Mouse (Mus musculus): ENCODE results near the gene Cit. TPM values are rescaled to one million over a fixed set of nuclear protein-coding genes. Genes with fewer than 3 reads are reported as not detected.
"Not testable (repeated sequence)": the region's sequence is repeated elsewhere in the genome, so short reads cannot be mapped to it uniquely, and the experiment has no call there.

Cit gene
- polyA plus RNA-seq (2012; rRNA removed) (11.7 and 13.1 TPM in 2 replicates), polyA plus RNA-seq (2014; fragmentation: Nextera tagmentation; extraction: Ambion mirVana) (19.0 and 20.8 TPM in 2 replicates)

DNA sequence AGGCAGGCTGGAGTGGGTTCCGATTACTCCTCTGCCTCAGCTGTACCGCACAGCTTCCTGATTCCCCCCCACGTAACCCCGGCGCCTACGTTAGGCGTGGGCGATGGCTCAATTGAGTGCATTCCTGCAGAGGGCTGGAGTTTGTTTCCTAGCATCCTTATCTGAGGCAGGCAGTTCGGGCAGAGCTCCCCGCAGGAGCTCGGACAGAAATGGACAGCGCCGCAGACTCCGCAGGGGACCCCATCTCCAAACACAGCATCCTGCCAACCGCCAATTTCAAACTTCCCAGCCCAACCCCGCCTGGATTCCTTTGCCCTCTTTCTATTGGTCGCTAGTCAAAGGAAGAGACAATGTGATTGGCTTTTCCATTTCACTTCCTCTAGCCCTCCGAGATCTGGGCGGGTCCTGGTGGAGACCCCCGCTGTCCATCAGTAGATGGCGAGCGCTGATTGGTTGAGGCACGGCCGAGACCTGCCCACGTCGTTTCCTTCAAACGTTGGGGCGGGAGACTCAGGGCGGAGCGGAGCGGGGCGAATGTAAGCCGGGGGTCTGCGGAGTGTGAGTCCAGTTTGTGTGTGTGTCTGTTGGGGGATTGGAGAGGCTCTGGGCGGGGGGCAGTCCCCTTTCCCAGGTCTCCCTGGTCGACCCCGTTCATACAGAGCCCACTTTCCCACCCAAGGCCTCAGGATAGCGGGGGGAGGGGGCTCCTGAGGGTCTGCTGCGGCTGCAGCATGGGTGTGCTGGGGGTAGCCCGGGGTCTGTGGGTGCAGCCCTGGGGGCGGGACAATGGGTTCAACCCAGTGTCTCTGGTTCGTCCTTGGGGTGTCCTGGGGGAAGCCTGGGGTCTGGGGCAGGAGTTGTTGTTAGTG lies at the start of gene Cit:
Gene Cit, plus strand, starts transcription at position 513 of the 869 bp plus-strand sequence.
- ATAC-seq (ENCODE audit: low FRiP score, low read depth) (peak; percentile 100), DNase-seq (ENCODE audit: low spot score) (peak; percentile 97)
- Histone ChIP-seq H3K27ac (replicated peaks; ENCODE audit: low read depth, low read length) (no peak within 1 kb of the TSS), H3K36me3 (ENCODE audit: control insufficient read depth, insufficient read depth, low read length) (peaks cover 1% of the 10 kb centered on the region; the same call in 1 of the 2 replicates), H3K27me3 (ENCODE audit: control insufficient read depth, insufficient read depth, low read length) (no peaks in the 10 kb centered on the region), H3K9me3 (ENCODE audit: control insufficient read depth, low read length) (no peaks in the 10 kb centered on the region), H3K9ac (ENCODE audit: low read depth, low read length, severe bottlenecking) (peak within 1 kb of the TSS; percentile 66), H3K4me2 (replicated peaks; ENCODE audit: low read depth, low read length, severe bottlenecking) (peak within 1 kb of the TSS; percentile 96), H3K4me1 (ENCODE audit: control insufficient read depth, insufficient read depth, low read length) (peaks cover 12% of the 10 kb centered on the region), H3K4me3 (replicated peaks; ENCODE audit: low read length) (peak within 1 kb of the TSS; percentile 68)
- under 1% methylated on average over 39 of the region's 42 CpGs for WGBS
- TF ChIP-seq POLR2A (IDR thresholded peaks at IDR 0.05; ENCODE audit: borderline replicate concordance, extremely low read depth, insufficient read depth, insufficient read length) = peak; percentile 32; the same call in 1 of the 2 replicates

- no peak overlapping the region for H3K27ac ChIP-seq (replicated peaks; ENCODE audit: low read depth, low read length)
- H3K9ac ChIP-seq (ENCODE audit: low read depth, low read length, severe bottlenecking) = no peak overlapping the region
- no peaks in the 10 kb centered on the region for H3K27me3 ChIP-seq (ENCODE audit: control insufficient read depth, insufficient read depth, low read length)
- H3K9me3 ChIP-seq (ENCODE audit: control insufficient read depth, low read length) = no peaks in the 10 kb centered on the region
- 66% methylated on average over 15 of the region's 15 CpGs for WGBS
- H3K4me2 ChIP-seq (replicated peaks; ENCODE audit: low read depth, low read length, severe bottlenecking) = no peak overlapping the region
- TF ChIP-seq POLR2A (IDR thresholded peaks at IDR 0.05; ENCODE audit: borderline replicate concordance, extremely low read depth, insufficient read depth, insufficient read length) = no peak
- no peak overlapping the region for H3K4me3 ChIP-seq (replicated peaks; ENCODE audit: low read length)
- no peaks in the 10 kb centered on the region for H3K36me3 ChIP-seq (ENCODE audit: control insufficient read depth, insufficient read depth, low read length)
- no peaks in the 10 kb centered on the region for H3K4me1 ChIP-seq (ENCODE audit: control insufficient read depth, insufficient read depth, low read length)
- DNase-seq (ENCODE audit: low spot score) (no peak), ATAC-seq (ENCODE audit: low FRiP score, low read depth) (no peak)
Measured at GRCm38 (mm10) chr5:115799016-115799894, 45.8 kb upstream of the Cit start.

DNA sequence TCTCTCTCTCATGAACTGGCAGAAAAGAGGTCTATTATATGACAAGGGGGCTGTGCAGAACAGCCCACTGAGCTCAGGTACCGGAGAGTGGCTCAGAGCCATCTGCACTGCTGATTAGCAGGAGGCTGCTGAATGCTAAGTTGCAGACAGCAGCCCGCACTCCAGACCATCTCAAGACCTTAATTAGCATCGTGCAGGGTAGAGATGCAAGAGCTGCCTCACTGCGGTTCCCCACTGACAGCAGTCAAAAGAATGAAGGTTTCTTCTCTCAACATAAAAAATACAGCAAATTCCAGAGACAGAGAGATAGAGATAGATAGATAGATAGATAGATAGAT lies 45.2 kb upstream of the Cit start:
- Histone ChIP-seq H3K9ac (ENCODE audit: low read depth, low read length, severe bottlenecking) (no peak overlapping the region), H3K4me3 (replicated peaks; ENCODE audit: low read length) (no peak overlapping the region), H3K27ac (replicated peaks; ENCODE audit: low read depth, low read length) (no peak overlapping the region), H3K27me3 (ENCODE audit: control insufficient read depth, insufficient read depth, low read length) (no peaks in the 10 kb centered on the region), H3K4me1 (ENCODE audit: control insufficient read depth, insufficient read depth, low read length) (no peaks in the 10 kb centered on the region), H3K4me2 (replicated peaks; ENCODE audit: low read depth, low read length, severe bottlenecking) (no peak overlapping the region), H3K9me3 (ENCODE audit: control insufficient read depth, low read length) (no peaks in the 10 kb centered on the region), H3K36me3 (ENCODE audit: control insufficient read depth, insufficient read depth, low read length) (no peaks in the 10 kb centered on the region)
- ATAC-seq (ENCODE audit: low FRiP score, low read depth) (no peak), DNase-seq (ENCODE audit: low spot score) (no peak)
- no peak for TF ChIP-seq POLR2A (IDR thresholded peaks at IDR 0.05; ENCODE audit: borderline replicate concordance, extremely low read depth, insufficient read depth, insufficient read length)
- WGBS = 37% methylated on average over 4 of the region's 4 CpGs

- H3K36me3 ChIP-seq (ENCODE audit: control insufficient read depth, insufficient read depth, low read length) = no peaks in the 10 kb centered on the region
- H3K4me3 ChIP-seq (replicated peaks; ENCODE audit: low read length) = no peak overlapping the region
- H3K27me3 ChIP-seq (ENCODE audit: control insufficient read depth, insufficient read depth, low read length) = no peaks in the 10 kb centered on the region
- no peaks in the 10 kb centered on the region for H3K9me3 ChIP-seq (ENCODE audit: control insufficient read depth, low read length)
- H3K4me2 ChIP-seq (replicated peaks; ENCODE audit: low read depth, low read length, severe bottlenecking) = no peak overlapping the region
- ATAC-seq (ENCODE audit: low FRiP score, low read depth) = no peak
- 81% methylated on average over 3 of the region's 3 CpGs for WGBS
- H3K27ac ChIP-seq (replicated peaks; ENCODE audit: low read depth, low read length) = no peak overlapping the region
- H3K9ac ChIP-seq (ENCODE audit: low read depth, low read length, severe bottlenecking) = no peak overlapping the region
- no peak for TF ChIP-seq POLR2A (IDR thresholded peaks at IDR 0.05; ENCODE audit: borderline replicate concordance, extremely low read depth, insufficient read depth, insufficient read length)
- no peak for DNase-seq (ENCODE audit: low spot score)
- no peaks in the 10 kb centered on the region for H3K4me1 ChIP-seq (ENCODE audit: control insufficient read depth, insufficient read depth, low read length)
Measured at GRCm38 (mm10) chr5:115812262-115812661, 32.8 kb upstream of the Cit start.

DNA sequence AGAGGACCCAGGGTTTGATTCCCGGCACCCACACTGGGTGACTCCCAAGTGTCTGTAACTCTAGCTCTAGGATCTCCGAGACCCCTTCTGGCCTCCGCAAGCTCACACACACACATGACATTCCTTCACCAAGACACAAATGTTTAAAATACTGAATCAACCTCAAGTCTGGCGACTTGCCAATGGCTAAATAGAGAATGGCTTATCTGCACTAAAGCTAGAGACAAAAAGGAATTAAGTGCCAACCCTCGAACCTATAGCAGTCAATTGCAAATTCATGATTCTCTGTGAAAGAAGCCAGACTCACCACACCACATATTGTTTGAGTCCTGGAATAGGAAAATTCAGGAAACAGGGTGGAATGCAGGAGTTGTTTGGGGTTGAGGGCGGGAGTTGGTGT lies 28.1 kb upstream of the Cit start:
- no peaks in the 10 kb centered on the region for H3K4me1 ChIP-seq (ENCODE audit: control insufficient read depth, insufficient read depth, low read length)
- WGBS = 77% methylated on average over 6 of the region's 6 CpGs
- H3K27me3 ChIP-seq (ENCODE audit: control insufficient read depth, insufficient read depth, low read length) = no peaks in the 10 kb centered on the region
- no peak overlapping the region for H3K9ac ChIP-seq (ENCODE audit: low read depth, low read length, severe bottlenecking)
- no peak overlapping the region for H3K4me2 ChIP-seq (replicated peaks; ENCODE audit: low read depth, low read length, severe bottlenecking)
- no peak overlapping the region for H3K4me3 ChIP-seq (replicated peaks; ENCODE audit: low read length)
- ATAC-seq (ENCODE audit: low FRiP score, low read depth) (no peak), DNase-seq (ENCODE audit: low spot score) (peak; percentile 9)
- no peak for TF ChIP-seq POLR2A (IDR thresholded peaks at IDR 0.05; ENCODE audit: borderline replicate concordance, extremely low read depth, insufficient read depth, insufficient read length)
- no peaks in the 10 kb centered on the region for H3K9me3 ChIP-seq (ENCODE audit: control insufficient read depth, low read length)
- no peaks in the 10 kb centered on the region for H3K36me3 ChIP-seq (ENCODE audit: control insufficient read depth, insufficient read depth, low read length)
- H3K27ac ChIP-seq (replicated peaks; ENCODE audit: low read depth, low read length) = no peak overlapping the region

DNA sequence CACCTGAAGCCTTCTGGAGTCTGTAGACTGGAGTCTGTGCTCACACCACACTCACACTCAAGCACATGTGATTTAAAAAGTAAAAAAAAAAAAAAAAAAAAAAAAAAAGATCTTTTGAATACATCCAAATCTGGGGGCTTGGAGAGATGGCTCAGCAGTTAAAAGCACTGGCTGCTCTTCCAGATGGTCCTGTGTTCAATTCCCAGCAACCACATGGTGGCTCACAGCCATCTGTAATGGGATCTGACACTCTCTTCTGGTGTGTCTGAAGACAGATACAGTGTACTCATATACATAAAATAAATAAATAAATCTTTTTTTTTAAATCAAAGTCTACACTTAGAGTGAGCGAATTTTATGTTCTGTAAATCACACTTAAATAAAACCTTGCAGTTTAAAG lies 27.4 kb upstream of the Cit start:
- H3K4me1 ChIP-seq (ENCODE audit: control insufficient read depth, insufficient read depth, low read length); H3K27me3 ChIP-seq (ENCODE audit: control insufficient read depth, insufficient read depth, low read length); H3K4me2 ChIP-seq (replicated peaks; ENCODE audit: low read depth, low read length, severe bottlenecking); H3K9ac ChIP-seq (ENCODE audit: low read depth, low read length, severe bottlenecking); DNase-seq (ENCODE audit: low spot score); H3K9me3 ChIP-seq (ENCODE audit: control insufficient read depth, low read length); H3K4me3 ChIP-seq (replicated peaks; ENCODE audit: low read length); H3K36me3 ChIP-seq (ENCODE audit: control insufficient read depth, insufficient read depth, low read length); ATAC-seq (ENCODE audit: low FRiP score, low read depth); H3K27ac ChIP-seq (replicated peaks; ENCODE audit: low read depth, low read length): not testable (repeated sequence)
- 86% methylated on average over 1 of the region's 1 CpGs for WGBS
